Mouse (Mus musculus) CD4-positive, CD25-positive, alpha-beta regulatory T cell (primary cell): ENCODE results near the gene Tmprss11a. TPM values are rescaled to one million over a fixed set of nuclear protein-coding genes. Genes with fewer than 3 reads are reported as not detected.

ENCODE experiments used
- polyA plus RNA-seq: library from polyadenylated mRNA; unstranded; fragments of 100-300 nt; shearing (Covaris generic); gene quantifications from one replicate; pipeline ENCODE4 v1.2.1, GENCODE M21; 2017

Gene Tmprss11a
- polyA plus RNA-seq: not detected

GRCm38 (mm10) chr5:86468890-86469289, at the start of gene Tmprss11a:
TSS of gene Tmprss11a (minus strand) at chr5:86468990.

GRCm38 (mm10) chr5:86518500-86518899, 49.7 kb upstream of the Tmprss11a start, which contains the start of gene Tmprss11g:
TSS of gene Tmprss11g (minus strand) at chr5:86518600.

GRCm38 (mm10) chr5:86373320-86373719, 95.5 kb downstream of the Tmprss11a start, which contains the start of gene Tmprss11d:
TSS of gene Tmprss11d (minus strand) at chr5:86373420.

Other genes starting within 250 kb of the Tmprss11a start
- not detected for gene Tmprss11c, start 179.7 kb downstream of the Tmprss11a start, polyA plus RNA-seq
- 0.20 TPM for gene Tmprss11d, start 95.6 kb downstream of the Tmprss11a start, polyA plus RNA-seq
- not detected for gene Tmprss11g, start 49.6 kb upstream of the Tmprss11a start, polyA plus RNA-seq
- 0.06 TPM for gene Tmprss11f, start 163.4 kb upstream of the Tmprss11a start, polyA plus RNA-seq
- gene Tmprss11b, start 207.4 kb upstream of the Tmprss11a start, polyA plus RNA-seq: not detected